Mouse (Mus musculus) ES-Bruce4 (cell line): ENCODE data around the gene Fbxo40.

Experiments
- CTCF ChIP-seq: IDR thresholded peaks from one replicate; pipeline ENCODE4 v1.8.1; 2011; ENCODE audit warnings: low read depth, low read length
- EP300 ChIP-seq: IDR thresholded peaks from 2 replicates; pipeline ENCODE4 v1.6.1; 2011; ENCODE audit warnings: low read depth, low read length; ENCODE audit not compliant: insufficient read depth

GRCm38 (mm10) chr16:36930231-36931136 is 59.8 kb downstream of the Fbxo40 start:
- TF ChIP-seq CTCF (no peak), EP300 (no peak)
